Mouse (Mus musculus): ENCODE measurements around the gene Dffa. TPM values are rescaled to one million over a fixed set of nuclear protein-coding genes. Genes with fewer than 3 reads are reported as not detected.

Dffa gene
- 34.2 and 35.9 TPM in 2 replicates for polyA plus RNA-seq (2014; fragmentation: Nextera tagmentation; extraction: Ambion mirVana)

DNA sequence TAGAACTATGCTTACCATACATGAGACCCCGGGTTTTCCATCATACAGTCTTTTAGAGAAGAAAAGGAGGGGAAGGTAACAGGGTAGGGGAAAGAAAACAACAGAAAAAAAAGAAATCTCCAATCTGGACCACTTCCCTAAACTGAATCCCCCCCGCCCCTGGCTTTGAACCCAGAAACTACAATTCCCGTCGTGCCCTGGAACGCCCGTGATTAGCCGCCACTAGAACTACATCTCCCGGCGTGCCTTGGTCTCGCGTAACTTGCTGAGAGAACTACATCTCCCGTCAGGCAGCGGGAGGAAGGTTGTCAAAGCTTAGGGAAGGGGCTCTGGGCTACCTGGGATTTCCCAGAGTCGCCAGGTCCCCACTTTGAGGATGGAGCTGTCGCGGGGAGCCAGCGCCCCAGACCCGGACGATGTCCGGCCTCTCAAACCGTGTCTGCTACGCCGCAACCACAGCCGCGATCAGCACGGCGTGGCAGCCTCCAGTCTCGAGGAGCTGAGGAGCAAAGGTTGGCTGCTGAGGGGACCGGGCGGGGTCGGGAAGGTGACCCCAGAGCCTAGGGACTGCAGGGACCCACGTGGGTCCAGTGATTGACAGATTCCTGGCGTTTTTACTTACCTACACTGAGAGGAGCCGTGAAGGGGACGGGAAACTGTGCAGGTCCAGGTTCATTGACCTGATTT lies at the start of gene Dffa:
TSS of gene Dffa (plus strand) at position 272 of the 687 bp plus-strand sequence.
- no peaks in the 10 kb centered on the region for H3K27me3 ChIP-seq (ENCODE audit: control insufficient read depth, insufficient read depth, low read length)
- peak within 1 kb of the TSS; percentile 76 for H3K4me3 ChIP-seq (ENCODE audit: low read depth, low read length)
- H3K36me3 ChIP-seq (ENCODE audit: control insufficient read depth, insufficient read depth, low read length): 0 out of 2 replicates have a peak, but pooled peaks cover 2% of the 10 kb centered on the region
- peaks cover 7% of the 10 kb centered on the region; the same call in 1 of the 2 replicates for H3K4me1 ChIP-seq (ENCODE audit: control insufficient read depth, insufficient read depth, low read length)
- ATAC-seq (replicated peaks; ENCODE audit: insufficient number of reproducible peaks, low FRiP score, low TSS enrichment): peak; percentile 68
- under 1% methylated on average over 35 of the region's 35 CpGs for WGBS (ENCODE audit: insufficient replicate concordance)
- H3K27ac ChIP-seq (ENCODE audit: low read depth, low read length): no peak within 1 kb of the TSS
- H3K9me3 ChIP-seq (replicated peaks; ENCODE audit: control insufficient read depth, low read length): no peaks in the 10 kb centered on the region
- H3K9ac ChIP-seq (ENCODE audit: low read depth, low read length): peak within 1 kb of the TSS; percentile 86
- peak within 1 kb of the TSS; percentile 77 for H3K4me2 ChIP-seq

DNA sequence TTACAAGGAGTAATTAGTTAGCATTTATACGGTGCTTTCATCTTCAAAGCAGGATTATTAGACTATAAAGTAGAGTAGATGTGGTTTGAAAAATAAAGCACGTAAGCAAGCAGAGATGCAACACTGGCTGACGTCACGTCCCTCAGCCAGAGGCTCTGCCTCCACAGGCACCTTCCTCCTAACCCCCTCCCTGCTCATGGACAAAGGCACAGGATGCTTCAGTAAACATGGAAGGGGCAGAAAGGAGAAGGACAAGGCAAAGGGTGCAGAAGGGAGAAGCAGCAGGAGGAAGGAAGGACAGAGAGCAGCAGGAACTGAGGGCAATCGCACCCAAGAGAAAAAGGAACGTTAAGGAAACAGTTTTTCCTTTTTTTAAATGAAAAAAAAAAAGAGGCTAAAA lies 48.1 kb upstream of the Dffa start:
- no peak overlapping the region for H3K4me3 ChIP-seq (ENCODE audit: low read depth, low read length)
- no peak overlapping the region for H3K4me2 ChIP-seq
- H3K4me1 ChIP-seq (ENCODE audit: control insufficient read depth, insufficient read depth, low read length): peaks cover 30% of the 10 kb centered on the region
- H3K9me3 ChIP-seq (replicated peaks; ENCODE audit: control insufficient read depth, low read length): no peaks in the 10 kb centered on the region
- H3K27ac ChIP-seq (ENCODE audit: low read depth, low read length): no peak overlapping the region
- WGBS (ENCODE audit: insufficient replicate concordance): 77% methylated on average over 6 of the region's 6 CpGs
- no peak for ATAC-seq (replicated peaks; ENCODE audit: insufficient number of reproducible peaks, low FRiP score, low TSS enrichment)
- no peaks in the 10 kb centered on the region for H3K36me3 ChIP-seq (ENCODE audit: control insufficient read depth, insufficient read depth, low read length)
- no peak overlapping the region for H3K9ac ChIP-seq (ENCODE audit: low read depth, low read length)
- H3K27me3 ChIP-seq (ENCODE audit: control insufficient read depth, insufficient read depth, low read length): no peaks in the 10 kb centered on the region

DNA sequence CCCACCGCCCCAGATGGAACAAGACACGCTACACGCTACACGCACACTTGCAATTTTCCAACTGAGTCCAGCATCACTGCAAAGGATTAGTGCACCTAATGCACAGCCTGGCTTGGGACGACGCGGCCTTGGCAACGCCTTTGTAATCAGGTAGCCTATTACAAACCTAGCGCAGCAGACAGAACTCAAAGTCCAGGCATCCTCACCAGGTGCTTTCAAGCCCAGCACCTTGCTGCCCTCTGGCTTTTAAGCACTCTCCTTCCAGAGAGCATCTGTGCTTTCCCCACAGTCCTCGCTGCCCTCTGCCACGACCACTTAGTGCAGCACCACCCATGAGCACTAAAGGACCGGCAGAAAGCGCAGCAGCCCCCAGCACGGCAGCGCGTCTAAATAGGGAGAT lies 47.0 kb upstream of the Dffa start:
- H3K4me2 ChIP-seq: peak overlapping the region; percentile 55
- no peaks in the 10 kb centered on the region for H3K27me3 ChIP-seq (ENCODE audit: control insufficient read depth, insufficient read depth, low read length)
- H3K27ac ChIP-seq (ENCODE audit: low read depth, low read length): peak overlapping the region; percentile 60
- no peaks in the 10 kb centered on the region for H3K36me3 ChIP-seq (ENCODE audit: control insufficient read depth, insufficient read depth, low read length)
- H3K9me3 ChIP-seq (replicated peaks; ENCODE audit: control insufficient read depth, low read length): no peaks in the 10 kb centered on the region
- peak overlapping the region; percentile 64 for H3K9ac ChIP-seq (ENCODE audit: low read depth, low read length)
- ATAC-seq (replicated peaks; ENCODE audit: insufficient number of reproducible peaks, low FRiP score, low TSS enrichment): no peak
- WGBS (ENCODE audit: insufficient replicate concordance): 68% methylated on average over 16 of the region's 16 CpGs
- peak overlapping the region; percentile 24 for H3K4me3 ChIP-seq (ENCODE audit: low read depth, low read length)
- H3K4me1 ChIP-seq (ENCODE audit: control insufficient read depth, insufficient read depth, low read length): peaks cover 26% of the 10 kb centered on the region

DNA sequence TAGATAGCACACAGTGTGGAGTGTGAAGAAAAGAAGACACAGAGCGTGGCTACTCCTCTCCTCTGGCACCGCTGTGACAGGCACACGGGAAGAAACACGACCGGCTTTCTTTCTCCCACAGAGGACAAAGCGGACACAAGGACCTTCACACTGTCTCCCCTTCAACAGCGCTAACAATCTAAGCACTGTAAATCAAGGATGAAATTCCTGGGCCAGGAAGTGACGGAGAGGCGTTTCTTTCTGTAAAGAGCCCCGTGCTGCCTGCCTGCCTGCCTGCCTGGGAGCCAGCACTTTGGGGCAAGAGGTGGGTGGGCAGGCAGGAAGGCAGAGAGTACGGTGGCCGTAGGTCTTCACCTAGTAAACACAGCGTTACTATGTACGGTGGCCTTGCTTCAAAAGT lies 46.5 kb upstream of the Dffa start:
- peak overlapping the region; percentile 64 for H3K9ac ChIP-seq (ENCODE audit: low read depth, low read length)
- no peaks in the 10 kb centered on the region for H3K9me3 ChIP-seq (replicated peaks; ENCODE audit: control insufficient read depth, low read length)
- H3K27ac ChIP-seq (ENCODE audit: low read depth, low read length): peak overlapping the region; percentile 60
- peak overlapping the region; percentile 55 for H3K4me2 ChIP-seq
- ATAC-seq (replicated peaks; ENCODE audit: insufficient number of reproducible peaks, low FRiP score, low TSS enrichment): no peak
- peaks cover 30% of the 10 kb centered on the region for H3K4me1 ChIP-seq (ENCODE audit: control insufficient read depth, insufficient read depth, low read length)
- H3K27me3 ChIP-seq (ENCODE audit: control insufficient read depth, insufficient read depth, low read length): no peaks in the 10 kb centered on the region
- no peaks in the 10 kb centered on the region for H3K36me3 ChIP-seq (ENCODE audit: control insufficient read depth, insufficient read depth, low read length)
- 32% methylated on average over 14 of the region's 14 CpGs for WGBS (ENCODE audit: insufficient replicate concordance)
- peak overlapping the region; percentile 24 for H3K4me3 ChIP-seq (ENCODE audit: low read depth, low read length)

DNA sequence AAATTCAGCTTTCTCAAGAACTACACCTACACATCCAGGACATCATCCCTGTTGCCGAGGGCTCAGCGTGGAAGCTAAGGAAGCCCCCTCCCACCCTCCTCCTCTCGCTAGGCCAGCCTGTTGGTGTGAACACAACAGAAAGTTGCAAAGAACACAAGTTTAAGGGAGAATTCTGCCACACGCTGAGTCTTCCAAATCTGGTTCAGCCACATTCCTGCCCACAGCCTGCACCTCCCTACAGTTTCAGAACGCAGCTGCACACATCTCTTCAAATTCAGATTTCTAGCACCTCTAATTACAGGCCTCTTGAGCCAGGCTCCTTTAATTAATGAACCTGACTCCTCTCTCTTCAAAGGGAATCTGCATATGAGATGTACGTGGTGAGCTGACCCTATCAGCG lies 45.6 kb upstream of the Dffa start:
- Histone ChIP-seq H3K4me3 (ENCODE audit: low read depth, low read length) (no peak overlapping the region), H3K27ac (ENCODE audit: low read depth, low read length) (peak overlapping the region; percentile 52; the same call in 1 of the 2 replicates), H3K36me3 (ENCODE audit: control insufficient read depth, insufficient read depth, low read length) (no peaks in the 10 kb centered on the region), H3K9me3 (replicated peaks; ENCODE audit: control insufficient read depth, low read length) (no peaks in the 10 kb centered on the region), H3K4me1 (ENCODE audit: control insufficient read depth, insufficient read depth, low read length) (peaks cover 34% of the 10 kb centered on the region), H3K27me3 (ENCODE audit: control insufficient read depth, insufficient read depth, low read length) (no peaks in the 10 kb centered on the region), H3K4me2 (no peak overlapping the region), H3K9ac (ENCODE audit: low read depth, low read length) (peak overlapping the region; percentile 52; the same call in 1 of the 2 replicates)
- WGBS (ENCODE audit: insufficient replicate concordance): 61% methylated on average over 7 of the region's 7 CpGs
- no peak for ATAC-seq (replicated peaks; ENCODE audit: insufficient number of reproducible peaks, low FRiP score, low TSS enrichment)

DNA sequence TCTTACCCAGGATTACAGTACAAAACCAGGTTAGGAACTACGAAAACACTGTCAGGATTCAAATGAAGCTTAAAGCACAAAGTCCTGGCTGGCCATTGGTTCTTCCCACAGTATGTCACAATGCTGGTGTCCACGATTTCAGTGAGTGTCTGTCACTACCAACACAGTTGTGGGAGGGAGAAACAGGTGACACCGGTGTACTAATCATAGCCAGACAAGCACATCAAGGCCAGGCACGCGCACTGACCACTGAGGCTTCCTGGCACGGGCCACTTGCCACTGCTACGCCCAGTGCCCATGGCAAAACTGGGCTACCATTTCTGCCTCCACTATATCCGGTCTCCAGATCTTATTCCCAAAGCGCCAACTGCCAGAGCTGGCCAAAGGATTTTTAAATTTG lies 44.2 kb upstream of the Dffa start:
- 83% methylated on average over 9 of the region's 9 CpGs for WGBS (ENCODE audit: insufficient replicate concordance)
- no peak overlapping the region for H3K4me3 ChIP-seq (ENCODE audit: low read depth, low read length)
- H3K27me3 ChIP-seq (ENCODE audit: control insufficient read depth, insufficient read depth, low read length): no peaks in the 10 kb centered on the region
- no peak for ATAC-seq (replicated peaks; ENCODE audit: insufficient number of reproducible peaks, low FRiP score, low TSS enrichment)
- H3K4me1 ChIP-seq (ENCODE audit: control insufficient read depth, insufficient read depth, low read length): peaks cover 34% of the 10 kb centered on the region
- no peak overlapping the region for H3K27ac ChIP-seq (ENCODE audit: low read depth, low read length)
- no peak overlapping the region for H3K4me2 ChIP-seq
- no peak overlapping the region for H3K9ac ChIP-seq (ENCODE audit: low read depth, low read length)
- H3K36me3 ChIP-seq (ENCODE audit: control insufficient read depth, insufficient read depth, low read length): no peaks in the 10 kb centered on the region
- H3K9me3 ChIP-seq (replicated peaks; ENCODE audit: control insufficient read depth, low read length): no peaks in the 10 kb centered on the region

DNA sequence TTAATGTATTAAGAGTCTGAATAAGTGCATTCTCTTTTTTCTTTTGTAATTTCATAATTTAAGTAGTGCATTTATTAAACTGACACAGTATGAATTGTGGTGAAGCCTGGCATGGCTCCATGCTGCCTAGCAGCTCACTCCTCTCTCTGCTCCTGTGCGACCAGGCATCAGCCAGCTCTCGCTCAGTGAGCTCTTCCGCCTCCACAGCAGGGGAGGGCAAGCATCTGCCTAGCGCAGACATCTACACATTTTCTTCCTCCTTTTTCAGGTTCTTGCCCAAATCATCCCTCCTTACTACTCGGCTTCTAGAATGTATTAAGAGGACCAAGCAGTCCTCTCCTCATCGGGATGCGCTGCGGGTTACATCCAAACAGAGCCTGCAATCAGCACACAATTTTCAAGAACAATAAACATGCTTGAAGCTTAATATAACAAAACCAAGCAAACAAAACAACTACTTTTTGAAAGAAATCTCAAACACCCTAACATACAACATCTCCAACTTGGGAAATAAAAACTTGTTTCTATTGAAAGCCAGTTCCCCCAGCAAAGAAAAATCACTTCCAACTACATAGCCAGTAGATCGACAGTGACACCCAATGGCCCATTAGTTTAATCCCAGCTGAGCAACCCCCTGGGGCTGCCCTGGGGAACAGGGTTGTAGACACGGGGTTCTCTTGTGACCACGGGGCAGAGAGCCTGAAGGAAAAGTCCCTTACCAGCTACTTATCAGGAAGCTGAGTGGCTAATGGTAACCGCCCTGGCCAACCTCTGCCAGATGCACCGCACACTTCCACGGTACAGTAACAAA lies 43.1 kb upstream of the Dffa start:
- H3K4me1 ChIP-seq (ENCODE audit: control insufficient read depth, insufficient read depth, low read length): peaks cover 34% of the 10 kb centered on the region
- no peaks in the 10 kb centered on the region for H3K9me3 ChIP-seq (replicated peaks; ENCODE audit: control insufficient read depth, low read length)
- H3K4me2 ChIP-seq: peak overlapping the region; percentile 18; the same call in 1 of the 2 replicates
- ATAC-seq (replicated peaks; ENCODE audit: insufficient number of reproducible peaks, low FRiP score, low TSS enrichment): no peak
- no peaks in the 10 kb centered on the region for H3K36me3 ChIP-seq (ENCODE audit: control insufficient read depth, insufficient read depth, low read length)
- H3K4me3 ChIP-seq (ENCODE audit: low read depth, low read length): no peak overlapping the region
- WGBS (ENCODE audit: insufficient replicate concordance): 44% methylated on average over 14 of the region's 14 CpGs
- H3K27ac ChIP-seq (ENCODE audit: low read depth, low read length): no peak overlapping the region
- H3K9ac ChIP-seq (ENCODE audit: low read depth, low read length): no peak overlapping the region
- no peaks in the 10 kb centered on the region for H3K27me3 ChIP-seq (ENCODE audit: control insufficient read depth, insufficient read depth, low read length)

DNA sequence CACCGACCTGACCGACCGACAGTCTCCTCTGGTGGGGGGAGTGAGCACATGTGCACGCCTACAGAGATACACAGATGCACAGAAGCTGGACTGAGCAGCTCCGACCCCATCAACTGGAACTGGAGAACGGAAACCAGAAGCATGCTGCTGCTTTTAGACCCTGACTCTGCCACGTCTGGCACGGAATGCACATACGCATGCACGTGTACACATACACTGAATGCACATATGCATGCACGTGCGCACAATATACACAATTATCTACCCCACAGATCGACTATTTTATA lies 42.6 kb upstream of the Dffa start:
- Histone ChIP-seq H3K4me2 (peak overlapping the region; percentile 18; the same call in 1 of the 2 replicates), H3K36me3 (ENCODE audit: control insufficient read depth, insufficient read depth, low read length) (no peaks in the 10 kb centered on the region), H3K27me3 (ENCODE audit: control insufficient read depth, insufficient read depth, low read length) (no peaks in the 10 kb centered on the region), H3K4me1 (ENCODE audit: control insufficient read depth, insufficient read depth, low read length) (peaks cover 34% of the 10 kb centered on the region), H3K4me3 (ENCODE audit: low read depth, low read length) (no peak overlapping the region), H3K9ac (ENCODE audit: low read depth, low read length) (no peak overlapping the region), H3K27ac (ENCODE audit: low read depth, low read length) (no peak overlapping the region), H3K9me3 (replicated peaks; ENCODE audit: control insufficient read depth, low read length) (no peaks in the 10 kb centered on the region)
- 59% methylated on average over 13 of the region's 13 CpGs for WGBS (ENCODE audit: insufficient replicate concordance)
- ATAC-seq (replicated peaks; ENCODE audit: insufficient number of reproducible peaks, low FRiP score, low TSS enrichment): no peak

Measured in heart, embryonic 11.5 days (tissue).